Mouse (Mus musculus) yolk sac, embryonic 10.5 days (tissue): ENCODE results near the gene Ppp1ca.

ENCODE experiments used
- DNase-seq: peaks from one replicate; pipeline ENCODE4 v3.0.0-alpha.2; 2017; ENCODE audit warnings: low spot score

Ppp1ca gene

GRCm38 (mm10) chr19:4184976-4185975, 6.6 kb upstream of the Ppp1ca start:
- DNase-seq: no peak

GRCm38 (mm10) chr19:4187303-4187702, 4.6 kb upstream of the Ppp1ca start:
- no peak for DNase-seq

- no peak for DNase-seq
Observed at GRCm38 (mm10) chr19:4189051-4189620, 2.7 kb upstream of the Ppp1ca start.

- no peak for DNase-seq
Observed at GRCm38 (mm10) chr19:4190831-4191334, 982 bp upstream of the Ppp1ca start, which contains the start of gene Tbc1d10c. TSS of gene Tbc1d10c (minus strand) at chr19:4191284.

- DNase-seq: no peak
Observed at GRCm38 (mm10) chr19:4192251-4192985, 553 bp downstream of the Ppp1ca start.

- no peak for DNase-seq
Observed at GRCm38 (mm10) chr19:4193129-4193528, 1.3 kb downstream of the Ppp1ca start.

GRCm38 (mm10) chr19:4194021-4194724, 2.3 kb downstream of the Ppp1ca start:
- no peak for DNase-seq

- DNase-seq: no peak
Observed at GRCm38 (mm10) chr19:4194776-4195650, 3.1 kb downstream of the Ppp1ca start.

- DNase-seq: no peak
Observed at GRCm38 (mm10) chr19:4196048-4196447, 4.2 kb downstream of the Ppp1ca start.

- DNase-seq: no peak
Observed at GRCm38 (mm10) chr19:4196548-4196947, 4.7 kb downstream of the Ppp1ca start.

- no peak for DNase-seq
Observed at GRCm38 (mm10) chr19:4197180-4197579, 5.3 kb downstream of the Ppp1ca start.

GRCm38 (mm10) chr19:4201291-4201909, 9.5 kb downstream of the Ppp1ca start, which contains the start of gene Rad9a:
TSS of gene Rad9a (minus strand) at chr19:4201662.
- peak; percentile 96 for DNase-seq

GRCm38 (mm10) chr19:4202149-4202548, 10.3 kb downstream of the Ppp1ca start:
- no peak for DNase-seq

- DNase-seq: no peak
Observed at GRCm38 (mm10) chr19:4203148-4203547, 11.3 kb downstream of the Ppp1ca start.

GRCm38 (mm10) chr19:4203604-4204326, 11.9 kb downstream of the Ppp1ca start:
- DNase-seq: no peak

- DNase-seq: no peak
Observed at GRCm38 (mm10) chr19:4204889-4205288, 13.0 kb downstream of the Ppp1ca start.

GRCm38 (mm10) chr19:4206971-4207370, 15.1 kb downstream of the Ppp1ca start:
- peak; percentile 68 for DNase-seq

GRCm38 (mm10) chr19:4208563-4208962, 16.7 kb downstream of the Ppp1ca start:
- no peak for DNase-seq

- no peak for DNase-seq
Observed at GRCm38 (mm10) chr19:4211891-4212588, 20.2 kb downstream of the Ppp1ca start.
